Mouse (Mus musculus): ENCODE data around the gene Rbbp8nl. TPM values are rescaled to one million over a fixed set of nuclear protein-coding genes. Genes with fewer than 3 reads are reported as not detected.

The Rbbp8nl gene
- polyA plus RNA-seq, 1 experiment = 0.36 TPM

DNA sequence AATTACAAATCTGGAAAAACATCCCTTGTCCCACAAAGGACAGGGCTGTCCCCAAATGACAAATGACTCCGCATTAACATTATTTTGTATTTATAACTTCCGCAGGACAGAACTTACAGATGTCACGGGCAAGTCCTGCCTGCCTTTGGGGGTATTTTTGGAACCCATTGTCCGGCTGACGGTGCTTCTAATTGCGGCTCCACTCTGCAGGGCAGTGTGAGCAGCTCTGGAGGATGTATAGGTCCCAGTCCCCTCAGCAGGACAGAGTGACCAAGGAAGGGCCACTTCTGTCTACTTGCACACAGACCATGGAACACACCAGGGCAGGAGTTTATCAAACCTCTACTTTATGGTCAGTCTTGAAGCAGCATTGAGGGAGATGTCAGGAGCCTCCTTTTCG is 27.9 kb upstream of the Rbbp8nl start:
- Histone ChIP-seq H3K4me3 (ENCODE audit: control insufficient read depth, insufficient read depth, low read length) (no peak overlapping the region), H3K4me1 (replicated peaks; ENCODE audit: control insufficient read depth, insufficient read depth, low read length) (no peaks in the 10 kb centered on the region), H3K27ac (ENCODE audit: control insufficient read depth, insufficient read depth, low read length) (no peak overlapping the region), H3K27me3 (ENCODE audit: control insufficient read depth, insufficient read depth, low read length) (no peaks in the 10 kb centered on the region), H3K36me3 (ENCODE audit: control insufficient read depth, insufficient read depth, low read length) (no peaks in the 10 kb centered on the region)
- 92% methylated on average over 7 of the region's 7 CpGs for WGBS
- no peak for TF ChIP-seq CTCF (IDR thresholded peaks at IDR 0.05; ENCODE audit: borderline replicate concordance, control insufficient read depth, extremely low read depth, insufficient read depth, low read length, poor library complexity)
- no peak for DNase-seq

DNA sequence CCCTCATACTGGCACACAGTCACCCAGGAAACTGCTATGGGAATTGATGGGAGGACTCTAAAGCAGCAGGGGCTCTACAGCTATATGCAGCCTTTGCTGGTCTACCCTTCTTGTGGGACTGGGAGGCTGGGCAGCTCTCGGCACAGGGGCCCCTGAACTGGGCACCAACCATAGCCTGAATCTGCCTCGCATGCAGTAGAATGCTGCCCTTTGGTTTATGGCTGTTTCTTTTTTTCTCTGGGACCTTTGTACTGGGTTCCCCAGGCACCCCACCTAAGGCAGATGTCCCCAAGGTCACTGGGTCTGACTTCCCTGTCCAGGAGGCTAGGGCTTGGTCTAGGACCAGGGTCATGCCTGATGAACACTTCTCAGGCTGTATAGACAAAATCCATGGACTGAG is 24.6 kb upstream of the Rbbp8nl start:
- Histone ChIP-seq H3K27ac (ENCODE audit: control insufficient read depth, insufficient read depth, low read length) (no peak overlapping the region), H3K36me3 (ENCODE audit: control insufficient read depth, insufficient read depth, low read length) (no peaks in the 10 kb centered on the region), H3K4me3 (ENCODE audit: control insufficient read depth, insufficient read depth, low read length) (no peak overlapping the region), H3K27me3 (ENCODE audit: control insufficient read depth, insufficient read depth, low read length) (no peaks in the 10 kb centered on the region), H3K4me1 (replicated peaks; ENCODE audit: control insufficient read depth, insufficient read depth, low read length) (no peaks in the 10 kb centered on the region)
- no peak for DNase-seq
- TF ChIP-seq CTCF (IDR thresholded peaks at IDR 0.05; ENCODE audit: borderline replicate concordance, control insufficient read depth, extremely low read depth, insufficient read depth, low read length, poor library complexity) = no peak
- no peak for TF ChIP-seq POLR2A (IDR thresholded peaks at IDR 0.05; ENCODE audit: control insufficient read depth, extremely low read depth, insufficient read depth, low read length, poor library complexity)
- whole genome bisulfite sequencing = 79% methylated on average over 2 of the region's 2 CpGs

DNA sequence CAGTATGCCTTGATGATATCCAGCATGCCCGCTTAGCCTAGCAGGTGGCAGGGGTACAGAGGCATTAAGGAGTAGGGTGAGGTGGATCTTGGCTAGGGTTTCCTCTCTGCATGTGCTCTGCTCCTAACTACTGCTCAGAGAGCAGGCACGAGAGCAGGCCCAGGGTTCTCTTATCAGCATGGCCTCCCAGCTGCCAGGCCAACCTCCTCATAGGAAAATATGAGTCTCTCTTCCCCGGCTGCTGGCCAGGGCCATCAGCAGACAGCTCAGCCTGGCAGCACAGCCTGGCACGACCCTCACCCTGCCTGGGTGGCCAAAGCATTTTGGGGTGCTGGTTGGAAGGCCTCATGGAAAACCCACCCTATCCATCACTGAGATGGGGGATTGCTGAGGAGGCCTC is 21.5 kb upstream of the Rbbp8nl start:
- WGBS = 81% methylated on average over 4 of the region's 4 CpGs
- no peaks in the 10 kb centered on the region for H3K27me3 ChIP-seq (ENCODE audit: control insufficient read depth, insufficient read depth, low read length)
- TF ChIP-seq POLR2A (IDR thresholded peaks at IDR 0.05; ENCODE audit: control insufficient read depth, extremely low read depth, insufficient read depth, low read length, poor library complexity) (no peak), CTCF (IDR thresholded peaks at IDR 0.05; ENCODE audit: borderline replicate concordance, control insufficient read depth, extremely low read depth, insufficient read depth, low read length, poor library complexity) (no peak)
- no peaks in the 10 kb centered on the region for H3K4me1 ChIP-seq (replicated peaks; ENCODE audit: control insufficient read depth, insufficient read depth, low read length)
- no peaks in the 10 kb centered on the region for H3K36me3 ChIP-seq (ENCODE audit: control insufficient read depth, insufficient read depth, low read length)
- no peak overlapping the region for H3K4me3 ChIP-seq (ENCODE audit: control insufficient read depth, insufficient read depth, low read length)
- H3K27ac ChIP-seq (ENCODE audit: control insufficient read depth, insufficient read depth, low read length) = no peak overlapping the region
- DNase-seq = no peak

DNA sequence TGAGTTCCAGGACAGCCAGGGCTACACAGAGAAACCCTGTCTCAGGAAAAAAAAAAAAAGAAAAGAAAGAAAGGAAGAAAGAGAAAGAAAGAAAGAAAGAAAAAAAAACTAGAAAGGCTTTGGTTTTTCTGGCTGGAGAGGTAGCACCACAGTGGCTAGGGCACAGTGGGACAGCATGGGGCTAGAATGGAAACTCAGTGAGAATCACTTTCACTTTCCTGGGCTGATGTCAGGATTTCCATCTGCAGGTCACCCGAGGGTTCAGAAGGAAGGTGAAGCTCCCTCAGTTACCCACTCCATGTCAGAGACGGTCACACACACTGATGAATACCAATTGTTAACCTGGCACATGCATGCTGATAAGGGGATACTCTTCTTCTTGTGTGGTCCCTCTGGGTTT is 18.0 kb upstream of the Rbbp8nl start:
- no peaks in the 10 kb centered on the region for H3K27me3 ChIP-seq (ENCODE audit: control insufficient read depth, insufficient read depth, low read length)
- TF ChIP-seq CTCF (IDR thresholded peaks at IDR 0.05; ENCODE audit: borderline replicate concordance, control insufficient read depth, extremely low read depth, insufficient read depth, low read length, poor library complexity) (no peak), POLR2A (IDR thresholded peaks at IDR 0.05; ENCODE audit: control insufficient read depth, extremely low read depth, insufficient read depth, low read length, poor library complexity) (no peak)
- WGBS = 33% methylated on average over 2 of the region's 2 CpGs
- DNase-seq = no peak
- no peaks in the 10 kb centered on the region for H3K36me3 ChIP-seq (ENCODE audit: control insufficient read depth, insufficient read depth, low read length)
- H3K4me3 ChIP-seq (ENCODE audit: control insufficient read depth, insufficient read depth, low read length) = no peak overlapping the region
- H3K4me1 ChIP-seq (replicated peaks; ENCODE audit: control insufficient read depth, insufficient read depth, low read length) = no peaks in the 10 kb centered on the region
- H3K27ac ChIP-seq (ENCODE audit: control insufficient read depth, insufficient read depth, low read length) = no peak overlapping the region

DNA sequence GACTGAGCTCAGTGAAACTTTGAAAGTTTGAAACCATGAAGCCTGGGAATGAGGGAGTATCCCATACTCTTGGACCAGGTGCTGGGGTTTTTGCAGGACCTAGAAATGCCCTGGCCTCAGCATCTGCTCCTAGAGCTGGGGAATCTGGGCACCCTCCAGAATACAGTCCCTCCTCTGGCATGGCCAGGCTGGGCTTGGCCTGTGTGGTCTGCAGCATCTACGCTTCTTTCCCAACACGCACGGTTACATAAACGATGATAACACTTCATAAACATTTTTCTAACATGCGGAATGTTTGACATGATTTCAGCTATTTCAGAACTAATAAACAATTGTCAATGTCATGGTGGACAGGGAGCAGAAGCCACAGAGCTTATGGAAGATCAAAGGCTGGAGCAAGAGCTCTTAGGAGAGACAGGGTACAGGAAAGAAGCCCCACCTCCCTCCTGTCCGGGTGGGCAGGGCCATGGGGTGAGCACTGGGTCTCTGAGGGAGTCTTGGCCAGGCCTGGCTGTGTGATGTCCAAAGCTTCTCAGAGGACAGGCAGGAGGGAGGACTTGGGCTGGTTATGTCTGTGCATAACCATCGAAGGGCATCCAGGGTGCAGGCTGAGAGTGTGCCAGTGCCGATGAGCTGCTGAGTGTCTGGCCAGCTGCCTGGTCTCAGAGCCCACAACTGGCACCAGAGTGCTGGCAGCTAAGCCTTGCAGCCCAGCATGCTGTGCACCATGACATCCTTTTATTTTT is 16.9 kb upstream of the Rbbp8nl start:
- Histone ChIP-seq H3K4me3 (ENCODE audit: control insufficient read depth, insufficient read depth, low read length) (no peak overlapping the region), H3K4me1 (replicated peaks; ENCODE audit: control insufficient read depth, insufficient read depth, low read length) (no peaks in the 10 kb centered on the region), H3K36me3 (ENCODE audit: control insufficient read depth, insufficient read depth, low read length) (no peaks in the 10 kb centered on the region), H3K27me3 (ENCODE audit: control insufficient read depth, insufficient read depth, low read length) (no peaks in the 10 kb centered on the region), H3K27ac (ENCODE audit: control insufficient read depth, insufficient read depth, low read length) (no peak overlapping the region)
- TF ChIP-seq POLR2A (IDR thresholded peaks at IDR 0.05; ENCODE audit: control insufficient read depth, extremely low read depth, insufficient read depth, low read length, poor library complexity) (no peak), CTCF (IDR thresholded peaks at IDR 0.05; ENCODE audit: borderline replicate concordance, control insufficient read depth, extremely low read depth, insufficient read depth, low read length, poor library complexity) (no peak)
- no peak for DNase-seq
- 91% methylated on average over 8 of the region's 8 CpGs for WGBS

DNA sequence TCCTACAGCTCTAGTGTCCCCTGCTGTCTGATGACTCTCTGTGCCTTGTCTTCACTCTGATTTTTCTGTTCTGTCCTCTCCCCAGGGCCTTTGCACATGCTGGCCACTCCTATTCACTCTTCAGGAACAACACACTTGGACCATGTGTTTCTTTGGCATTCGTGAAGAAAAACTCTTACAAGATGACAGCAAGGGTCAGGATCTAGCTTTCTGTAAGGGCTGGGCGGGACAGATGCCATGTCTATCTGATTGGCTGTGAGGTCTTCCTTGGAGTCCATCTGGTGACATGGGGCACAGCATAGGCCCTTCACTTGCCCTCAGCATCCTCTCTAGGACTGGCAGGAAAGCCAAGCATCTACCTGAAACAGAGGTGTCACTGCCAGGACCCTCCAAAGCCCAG is 16.3 kb upstream of the Rbbp8nl start:
- H3K27ac ChIP-seq (ENCODE audit: control insufficient read depth, insufficient read depth, low read length) = no peak overlapping the region
- no peaks in the 10 kb centered on the region for H3K4me1 ChIP-seq (replicated peaks; ENCODE audit: control insufficient read depth, insufficient read depth, low read length)
- no peak for DNase-seq
- no peaks in the 10 kb centered on the region for H3K27me3 ChIP-seq (ENCODE audit: control insufficient read depth, insufficient read depth, low read length)
- TF ChIP-seq POLR2A (IDR thresholded peaks at IDR 0.05; ENCODE audit: control insufficient read depth, extremely low read depth, insufficient read depth, low read length, poor library complexity) = no peak
- TF ChIP-seq CTCF (IDR thresholded peaks at IDR 0.05; ENCODE audit: borderline replicate concordance, control insufficient read depth, extremely low read depth, insufficient read depth, low read length, poor library complexity) = no peak
- WGBS = 85% methylated on average over 2 of the region's 2 CpGs
- no peaks in the 10 kb centered on the region for H3K36me3 ChIP-seq (ENCODE audit: control insufficient read depth, insufficient read depth, low read length)
- no peak overlapping the region for H3K4me3 ChIP-seq (ENCODE audit: control insufficient read depth, insufficient read depth, low read length)

DNA sequence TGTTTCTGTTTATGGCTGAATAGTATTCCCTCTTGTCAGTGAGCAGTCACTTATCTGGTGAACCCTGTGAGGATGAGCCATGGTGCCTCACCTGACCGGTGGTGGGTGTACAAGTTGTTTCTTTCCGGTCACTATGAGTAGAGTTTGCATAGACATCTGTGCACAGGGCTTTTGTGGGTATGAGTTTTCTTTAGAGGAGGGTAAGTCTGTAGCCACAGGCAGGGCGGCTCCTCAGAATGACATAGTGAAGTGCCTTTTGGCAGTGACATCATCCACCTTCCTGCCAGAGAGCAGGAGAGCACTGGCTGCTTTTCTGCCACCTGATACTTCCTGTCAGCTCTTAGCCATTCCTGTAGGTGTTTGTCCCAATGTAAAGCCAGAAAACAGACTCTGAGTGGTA is 15.8 kb upstream of the Rbbp8nl start:
- no peak for DNase-seq
- WGBS = 69% methylated on average over 3 of the region's 3 CpGs
- no peaks in the 10 kb centered on the region for H3K36me3 ChIP-seq (ENCODE audit: control insufficient read depth, insufficient read depth, low read length)
- no peak overlapping the region for H3K27ac ChIP-seq (ENCODE audit: control insufficient read depth, insufficient read depth, low read length)
- no peaks in the 10 kb centered on the region for H3K4me1 ChIP-seq (replicated peaks; ENCODE audit: control insufficient read depth, insufficient read depth, low read length)
- TF ChIP-seq POLR2A (IDR thresholded peaks at IDR 0.05; ENCODE audit: control insufficient read depth, extremely low read depth, insufficient read depth, low read length, poor library complexity) (no peak), CTCF (IDR thresholded peaks at IDR 0.05; ENCODE audit: borderline replicate concordance, control insufficient read depth, extremely low read depth, insufficient read depth, low read length, poor library complexity) (no peak)
- no peak overlapping the region for H3K4me3 ChIP-seq (ENCODE audit: control insufficient read depth, insufficient read depth, low read length)
- H3K27me3 ChIP-seq (ENCODE audit: control insufficient read depth, insufficient read depth, low read length) = no peaks in the 10 kb centered on the region
